Mouse (Mus musculus): ENCODE measurements around the gene AA986860.

AA986860 gene

GRCm38 (mm10) chr1:130731741-130732337, at the start of gene AA986860:
AA986860 (plus strand) TSS chr1:130731976.
- DNase-seq: no peak

- no peak for DNase-seq
Measured at GRCm38 (mm10) chr1:130683905-130684304, 47.9 kb upstream of the AA986860 start.

- DNase-seq: no peak
Measured at GRCm38 (mm10) chr1:130698601-130699000, 33.2 kb upstream of the AA986860 start.

GRCm38 (mm10) chr1:130699937-130700633, 31.7 kb upstream of the AA986860 start:
- DNase-seq: peak in 1 of 2 experiments; percentile 16

GRCm38 (mm10) chr1:130701976-130702375, 29.8 kb upstream of the AA986860 start:
- no peak for DNase-seq

GRCm38 (mm10) chr1:130703613-130704012, 28.2 kb upstream of the AA986860 start:
- no peak for DNase-seq

GRCm38 (mm10) chr1:130710283-130711080, 21.3 kb upstream of the AA986860 start:
- DNase-seq: no peak

GRCm38 (mm10) chr1:130714046-130714445, 17.7 kb upstream of the AA986860 start:
- DNase-seq: no peak

GRCm38 (mm10) chr1:130715561-130716217, 16.1 kb upstream of the AA986860 start, which contains the start of gene Gm29427:
Gm29427 (minus strand) TSS chr1:130715799.
- peak; percentile 95 to 98 for DNase-seq

GRCm38 (mm10) chr1:130716218-130716512, 15.6 kb upstream of the AA986860 start:
- DNase-seq: no peak

GRCm38 (mm10) chr1:130716513-130717290, 15.1 kb upstream of the AA986860 start:
- peak in 1 of 2 experiments; percentile 46 for DNase-seq

GRCm38 (mm10) chr1:130717291-130717871, 14.4 kb upstream of the AA986860 start, which contains the start of gene Yod1:
Yod1 (plus strand) TSS chr1:130717327.
- DNase-seq: peak; percentile 72 to 79

GRCm38 (mm10) chr1:130724206-130724605, 7.6 kb upstream of the AA986860 start:
- DNase-seq: no peak

GRCm38 (mm10) chr1:130726396-130726795, 5.4 kb upstream of the AA986860 start:
- DNase-seq: no peak

GRCm38 (mm10) chr1:130728070-130728469, 3.7 kb upstream of the AA986860 start:
- DNase-seq: no peak

- DNase-seq: no peak
Measured at GRCm38 (mm10) chr1:130728708-130729107, 3.1 kb upstream of the AA986860 start.

GRCm38 (mm10) chr1:130729153-130729552, 2.6 kb upstream of the AA986860 start, which contains the start of gene Pfkfb2:
Pfkfb2 (minus strand) TSS chr1:130729253.
- no peak for DNase-seq

GRCm38 (mm10) chr1:130732706-130733658, 1.2 kb downstream of the AA986860 start:
- DNase-seq: no peak

- DNase-seq: no peak
Measured at GRCm38 (mm10) chr1:130733671-130734070, 1.9 kb downstream of the AA986860 start.

- DNase-seq: no peak
Measured at GRCm38 (mm10) chr1:130734452-130734851, 2.7 kb downstream of the AA986860 start.

GRCm38 (mm10) chr1:130734852-130735251, 3.1 kb downstream of the AA986860 start:
- DNase-seq: no peak
